Mouse (Mus musculus): ENCODE results near the gene Fgb. TPM values are rescaled to one million over a fixed set of nuclear protein-coding genes. Genes with fewer than 3 reads are reported as not detected.

Fgb gene
- polyA plus RNA-seq, 1 experiment from 2014 or later, result 3.4 TPM

- H3K4me2 ChIP-seq, result no peak overlapping the region
- H3K4me3 ChIP-seq (ENCODE audit: low read depth, low read length), result no peak overlapping the region
- no peak overlapping the region for H3K27ac ChIP-seq (ENCODE audit: low read depth, low read length)
- no peaks in the 10 kb centered on the region for H3K4me1 ChIP-seq (ENCODE audit: control insufficient read depth, insufficient read depth, low read length)
- WGBS (ENCODE audit: insufficient replicate concordance), result 88% methylated on average over 5 of the region's 5 CpGs
- no peaks in the 10 kb centered on the region for H3K9me3 ChIP-seq (replicated peaks; ENCODE audit: control insufficient read depth, low read length)
- no peaks in the 10 kb centered on the region for H3K27me3 ChIP-seq (ENCODE audit: control insufficient read depth, insufficient read depth, low read length)
- H3K36me3 ChIP-seq (ENCODE audit: control insufficient read depth, insufficient read depth, low read length), result no peaks in the 10 kb centered on the region
- no peak overlapping the region for H3K9ac ChIP-seq (ENCODE audit: low read depth, low read length)
- ATAC-seq (replicated peaks; ENCODE audit: insufficient number of reproducible peaks, low FRiP score, low TSS enrichment), result no peak
Measured at GRCm38 (mm10) chr3:83021176-83021575, 28.5 kb downstream of the Fgb start.

GRCm38 (mm10) chr3:83020387-83020786, 29.3 kb downstream of the Fgb start:
- H3K4me1 ChIP-seq (ENCODE audit: control insufficient read depth, insufficient read depth, low read length), result no peaks in the 10 kb centered on the region
- no peak overlapping the region for H3K27ac ChIP-seq (ENCODE audit: low read depth, low read length)
- no peak overlapping the region for H3K4me2 ChIP-seq
- no peaks in the 10 kb centered on the region for H3K36me3 ChIP-seq (ENCODE audit: control insufficient read depth, insufficient read depth, low read length)
- H3K9ac ChIP-seq (ENCODE audit: low read depth, low read length), result no peak overlapping the region
- no peaks in the 10 kb centered on the region for H3K9me3 ChIP-seq (replicated peaks; ENCODE audit: control insufficient read depth, low read length)
- H3K27me3 ChIP-seq (ENCODE audit: control insufficient read depth, insufficient read depth, low read length), result no peaks in the 10 kb centered on the region
- 75% methylated on average over 2 of the region's 2 CpGs for WGBS (ENCODE audit: insufficient replicate concordance)
- no peak overlapping the region for H3K4me3 ChIP-seq (ENCODE audit: low read depth, low read length)
- ATAC-seq (replicated peaks; ENCODE audit: insufficient number of reproducible peaks, low FRiP score, low TSS enrichment), result no peak

GRCm38 (mm10) chr3:83016236-83016635, 33.4 kb downstream of the Fgb start:
- Histone ChIP-seq H3K27me3 (ENCODE audit: control insufficient read depth, insufficient read depth, low read length) (no peaks in the 10 kb centered on the region), H3K4me1 (ENCODE audit: control insufficient read depth, insufficient read depth, low read length) (no peaks in the 10 kb centered on the region), H3K36me3 (ENCODE audit: control insufficient read depth, insufficient read depth, low read length) (no peaks in the 10 kb centered on the region), H3K4me3 (ENCODE audit: low read depth, low read length) (no peak overlapping the region), H3K9me3 (replicated peaks; ENCODE audit: control insufficient read depth, low read length) (no peaks in the 10 kb centered on the region), H3K9ac (ENCODE audit: low read depth, low read length) (no peak overlapping the region), H3K27ac (ENCODE audit: low read depth, low read length) (no peak overlapping the region), H3K4me2 (no peak overlapping the region)
- 48% methylated on average over 1 of the region's 1 CpGs for WGBS (ENCODE audit: insufficient replicate concordance)
- no peak for ATAC-seq (replicated peaks; ENCODE audit: insufficient number of reproducible peaks, low FRiP score, low TSS enrichment)

- Histone ChIP-seq H3K9me3 (replicated peaks; ENCODE audit: control insufficient read depth, low read length) (no peaks in the 10 kb centered on the region), H3K4me1 (ENCODE audit: control insufficient read depth, insufficient read depth, low read length) (no peaks in the 10 kb centered on the region), H3K27me3 (ENCODE audit: control insufficient read depth, insufficient read depth, low read length) (no peaks in the 10 kb centered on the region), H3K9ac (ENCODE audit: low read depth, low read length) (no peak overlapping the region), H3K36me3 (ENCODE audit: control insufficient read depth, insufficient read depth, low read length) (no peaks in the 10 kb centered on the region), H3K4me3 (ENCODE audit: low read depth, low read length) (no peak overlapping the region), H3K4me2 (no peak overlapping the region), H3K27ac (ENCODE audit: low read depth, low read length) (no peak overlapping the region)
- WGBS (ENCODE audit: insufficient replicate concordance), result 82% methylated on average over 10 of the region's 10 CpGs
- ATAC-seq (replicated peaks; ENCODE audit: insufficient number of reproducible peaks, low FRiP score, low TSS enrichment), result no peak
Measured at GRCm38 (mm10) chr3:83013951-83014350, 35.7 kb downstream of the Fgb start.

- no peak overlapping the region for H3K9ac ChIP-seq (ENCODE audit: low read depth, low read length)
- H3K9me3 ChIP-seq (replicated peaks; ENCODE audit: control insufficient read depth, low read length), result no peaks in the 10 kb centered on the region
- H3K4me3 ChIP-seq (ENCODE audit: low read depth, low read length), result no peak overlapping the region
- no peak for ATAC-seq (replicated peaks; ENCODE audit: insufficient number of reproducible peaks, low FRiP score, low TSS enrichment)
- no peak overlapping the region for H3K27ac ChIP-seq (ENCODE audit: low read depth, low read length)
- whole genome bisulfite sequencing (ENCODE audit: insufficient replicate concordance), result 85% methylated on average over 19 of the region's 19 CpGs
- H3K4me1 ChIP-seq (ENCODE audit: control insufficient read depth, insufficient read depth, low read length), result no peaks in the 10 kb centered on the region
- H3K4me2 ChIP-seq, result no peak overlapping the region
- no peaks in the 10 kb centered on the region for H3K36me3 ChIP-seq (ENCODE audit: control insufficient read depth, insufficient read depth, low read length)
- no peaks in the 10 kb centered on the region for H3K27me3 ChIP-seq (ENCODE audit: control insufficient read depth, insufficient read depth, low read length)
Measured at GRCm38 (mm10) chr3:83012636-83013035, 37.0 kb downstream of the Fgb start.

- no peak overlapping the region for H3K9ac ChIP-seq (ENCODE audit: low read depth, low read length)
- no peaks in the 10 kb centered on the region for H3K4me1 ChIP-seq (ENCODE audit: control insufficient read depth, insufficient read depth, low read length)
- no peaks in the 10 kb centered on the region for H3K9me3 ChIP-seq (replicated peaks; ENCODE audit: control insufficient read depth, low read length)
- ATAC-seq (replicated peaks; ENCODE audit: insufficient number of reproducible peaks, low FRiP score, low TSS enrichment), result no peak
- no peak overlapping the region for H3K27ac ChIP-seq (ENCODE audit: low read depth, low read length)
- H3K36me3 ChIP-seq (ENCODE audit: control insufficient read depth, insufficient read depth, low read length), result no peaks in the 10 kb centered on the region
- H3K27me3 ChIP-seq (ENCODE audit: control insufficient read depth, insufficient read depth, low read length), result no peaks in the 10 kb centered on the region
- H3K4me2 ChIP-seq, result no peak overlapping the region
- H3K4me3 ChIP-seq (ENCODE audit: low read depth, low read length), result no peak overlapping the region
- 80% methylated on average over 4 of the region's 4 CpGs for WGBS (ENCODE audit: insufficient replicate concordance)
Measured at GRCm38 (mm10) chr3:83011565-83011964, 38.1 kb downstream of the Fgb start.

GRCm38 (mm10) chr3:83011136-83011535, 38.5 kb downstream of the Fgb start:
- H3K27ac ChIP-seq (ENCODE audit: low read depth, low read length), result no peak overlapping the region
- no peaks in the 10 kb centered on the region for H3K27me3 ChIP-seq (ENCODE audit: control insufficient read depth, insufficient read depth, low read length)
- H3K9me3 ChIP-seq (replicated peaks; ENCODE audit: control insufficient read depth, low read length), result no peaks in the 10 kb centered on the region
- no peaks in the 10 kb centered on the region for H3K36me3 ChIP-seq (ENCODE audit: control insufficient read depth, insufficient read depth, low read length)
- no peak overlapping the region for H3K4me2 ChIP-seq
- ATAC-seq (replicated peaks; ENCODE audit: insufficient number of reproducible peaks, low FRiP score, low TSS enrichment), result no peak
- no peak overlapping the region for H3K4me3 ChIP-seq (ENCODE audit: low read depth, low read length)
- no peak overlapping the region for H3K9ac ChIP-seq (ENCODE audit: low read depth, low read length)
- H3K4me1 ChIP-seq (ENCODE audit: control insufficient read depth, insufficient read depth, low read length), result no peaks in the 10 kb centered on the region
- 88% methylated on average over 4 of the region's 4 CpGs for WGBS (ENCODE audit: insufficient replicate concordance)

- no peak for ATAC-seq (replicated peaks; ENCODE audit: insufficient number of reproducible peaks, low FRiP score, low TSS enrichment)
- Histone ChIP-seq H3K4me2 (no peak overlapping the region), H3K27ac (ENCODE audit: low read depth, low read length) (no peak overlapping the region), H3K4me1 (ENCODE audit: control insufficient read depth, insufficient read depth, low read length) (no peaks in the 10 kb centered on the region), H3K4me3 (ENCODE audit: low read depth, low read length) (no peak overlapping the region), H3K36me3 (ENCODE audit: control insufficient read depth, insufficient read depth, low read length) (no peaks in the 10 kb centered on the region), H3K9me3 (replicated peaks; ENCODE audit: control insufficient read depth, low read length) (no peaks in the 10 kb centered on the region), H3K9ac (ENCODE audit: low read depth, low read length) (no peak overlapping the region), H3K27me3 (ENCODE audit: control insufficient read depth, insufficient read depth, low read length) (no peaks in the 10 kb centered on the region)
- WGBS (ENCODE audit: insufficient replicate concordance), result 68% methylated on average over 11 of the region's 11 CpGs
Measured at GRCm38 (mm10) chr3:83010291-83010690, 39.4 kb downstream of the Fgb start.

GRCm38 (mm10) chr3:83007557-83007956, 42.1 kb downstream of the Fgb start, which contains the start of gene Fgg:
Fgg (plus strand) TSS chr3:83007724.
- H3K27ac ChIP-seq (ENCODE audit: low read depth, low read length), result no peak within 1 kb of the TSS
- no peaks in the 10 kb centered on the region for H3K27me3 ChIP-seq (ENCODE audit: control insufficient read depth, insufficient read depth, low read length)
- no peaks in the 10 kb centered on the region for H3K9me3 ChIP-seq (replicated peaks; ENCODE audit: control insufficient read depth, low read length)
- H3K4me2 ChIP-seq, result no peak within 1 kb of the TSS
- H3K4me3 ChIP-seq (ENCODE audit: low read depth, low read length), result no peak within 1 kb of the TSS
- H3K36me3 ChIP-seq (ENCODE audit: control insufficient read depth, insufficient read depth, low read length), result no peaks in the 10 kb centered on the region
- no peak within 1 kb of the TSS for H3K9ac ChIP-seq (ENCODE audit: low read depth, low read length)
- H3K4me1 ChIP-seq (ENCODE audit: control insufficient read depth, insufficient read depth, low read length), result no peaks in the 10 kb centered on the region
- WGBS (ENCODE audit: insufficient replicate concordance), result 49% methylated on average over 7 of the region's 7 CpGs
- no peak for ATAC-seq (replicated peaks; ENCODE audit: insufficient number of reproducible peaks, low FRiP score, low TSS enrichment)
